Mouse (Mus musculus): ENCODE measurements around the gene Olfr801. TPM values are rescaled to one million over a fixed set of nuclear protein-coding genes. Genes with fewer than 3 reads are reported as not detected.

Gene Olfr801
- total and polyA plus RNA-seq, 3 experiments: not detected

GRCm38 (mm10) chr10:129623251-129623650 is 50.4 kb downstream of the Olfr801 start:
- Histone ChIP-seq H3K79me2 (ENCODE audit: control insufficient read depth, insufficient read depth, low read length, poor library complexity) (no peaks in the 10 kb centered on the region), H3K9ac (ENCODE audit: control insufficient read depth, low read depth, low read length, poor library complexity, severe bottlenecking) (no peak overlapping the region), H3K27ac (ENCODE audit: control insufficient read depth, low read depth, low read length) (no peak overlapping the region), H3K27me3 (ENCODE audit: control insufficient read depth in 1 of 2, insufficient read depth in 2 of 2, low read length in 2 of 2) (no peaks in the 10 kb centered on the region), H3K4me1 (ENCODE audit: control insufficient read depth in 1 of 2, insufficient read depth in 2 of 2, low read length in 2 of 2) (no peaks in the 10 kb centered on the region), H3K36me3 (ENCODE audit: control insufficient read depth in 1 of 2, insufficient read depth in 2 of 2, low read length in 2 of 2) (no peaks in the 10 kb centered on the region), H3K4me3 (ENCODE audit: control insufficient read depth in 1 of 2, insufficient read depth in 1 of 2, low read depth in 2 of 2, low read length in 2 of 2) (no peak overlapping the region), H3K9me3 (replicated peaks; ENCODE audit: insufficient read depth, low read length) (no peaks in the 10 kb centered on the region)
- DNase-seq (ENCODE audit: low read depth, low spot score): no peak
- TF ChIP-seq CHD1 (IDR thresholded peaks at IDR 0.05; ENCODE audit: low read depth, low read length) (no peak), KAT2A (conservative IDR thresholded peaks at IDR 0.05; ENCODE audit: low read depth, low read length) (no peak), MYC (IDR thresholded peaks at IDR 0.05; ENCODE audit: low read depth, low read length) (no peak), TAL1 (IDR thresholded peaks at IDR 0.05; ENCODE audit: low read length) (no peak), CHD2 (IDR thresholded peaks at IDR 0.05; ENCODE audit: low read length) (no peak), BHLHE40 (IDR thresholded peaks at IDR 0.05; ENCODE audit: borderline replicate concordance, low read depth, low read length) (no peak), CTCF (IDR thresholded peaks at IDR 0.05 in 2 of 3, conservative IDR thresholded peaks at IDR 0.05 in 1 of 3; ENCODE audit: control insufficient read depth in 1 of 3, insufficient read depth in 1 of 3, low read depth in 2 of 3, low read length in 3 of 3, poor library complexity in 1 of 3, severe bottlenecking in 1 of 3) (no peak), ZNF384 (IDR thresholded peaks at IDR 0.05; ENCODE audit: low read depth, low read length) (no peak), POLR2AphosphoS5 (IDR thresholded peaks at IDR 0.05; ENCODE audit: borderline replicate concordance, low read depth, low read length) (no peak), RCOR1 (IDR thresholded peaks at IDR 0.05; ENCODE audit: low read depth, low read length) (no peak), GATA1 (IDR thresholded peaks at IDR 0.05; ENCODE audit: low read depth, low read length) (no peak), SMC3 (IDR thresholded peaks at IDR 0.05; ENCODE audit: low read depth, low read length) (no peak), SIN3A (IDR thresholded peaks at IDR 0.05; ENCODE audit: low read length) (no peak)

GRCm38 (mm10) chr10:129621724-129622123 is 51.9 kb downstream of the Olfr801 start:
- Histone ChIP-seq H3K9ac (ENCODE audit: control insufficient read depth, low read depth, low read length, poor library complexity, severe bottlenecking) (no peak overlapping the region), H3K9me3 (replicated peaks; ENCODE audit: insufficient read depth, low read length) (no peaks in the 10 kb centered on the region), H3K79me2 (ENCODE audit: control insufficient read depth, insufficient read depth, low read length, poor library complexity) (no peaks in the 10 kb centered on the region), H3K27me3 (ENCODE audit: control insufficient read depth in 1 of 2, insufficient read depth in 2 of 2, low read length in 2 of 2) (no peaks in the 10 kb centered on the region), H3K27ac (ENCODE audit: control insufficient read depth, low read depth, low read length) (no peak overlapping the region), H3K4me3 (ENCODE audit: control insufficient read depth in 1 of 2, insufficient read depth in 1 of 2, low read depth in 2 of 2, low read length in 2 of 2) (no peak overlapping the region), H3K36me3 (ENCODE audit: control insufficient read depth in 1 of 2, insufficient read depth in 2 of 2, low read length in 2 of 2) (no peaks in the 10 kb centered on the region), H3K4me1 (ENCODE audit: control insufficient read depth in 1 of 2, insufficient read depth in 2 of 2, low read length in 2 of 2) (no peaks in the 10 kb centered on the region)
- no peak for TF ChIP-seq HCFC1 (IDR thresholded peaks at IDR 0.05; ENCODE audit: low read depth, low read length)
- no peak for TF ChIP-seq ZMIZ1 (IDR thresholded peaks at IDR 0.05; ENCODE audit: low read depth, low read length)
- no peak for TF ChIP-seq GATA1 (IDR thresholded peaks at IDR 0.05; ENCODE audit: low read depth, low read length)
- TF ChIP-seq POLR2A (IDR thresholded peaks at IDR 0.05; ENCODE audit: control insufficient read depth in 1 of 2, insufficient read depth in 1 of 2, low read depth in 1 of 2, low read length in 2 of 2, poor library complexity in 1 of 2): no peak
- TF ChIP-seq CHD1 (IDR thresholded peaks at IDR 0.05; ENCODE audit: low read depth, low read length): no peak
- TF ChIP-seq POLR2AphosphoS5 (IDR thresholded peaks at IDR 0.05; ENCODE audit: borderline replicate concordance, low read depth, low read length): no peak
- TF ChIP-seq USF1 (IDR thresholded peaks at IDR 0.05; ENCODE audit: low read depth, low read length): no peak
- no peak for TF ChIP-seq MAFK (IDR thresholded peaks at IDR 0.05; ENCODE audit: borderline replicate concordance, low read depth, low read length)
- TF ChIP-seq ZNF384 (IDR thresholded peaks at IDR 0.05; ENCODE audit: low read depth, low read length): no peak
- TF ChIP-seq ZC3H11A (IDR thresholded peaks at IDR 0.05; ENCODE audit: low read depth, low read length): no peak
- no peak for TF ChIP-seq NRF1 (IDR thresholded peaks at IDR 0.05; ENCODE audit: insufficient read depth, low read depth, low read length, poor library complexity, severe bottlenecking)
- no peak for TF ChIP-seq SIN3A (IDR thresholded peaks at IDR 0.05; ENCODE audit: low read length)
- no peak for TF ChIP-seq KAT2A (conservative IDR thresholded peaks at IDR 0.05; ENCODE audit: low read depth, low read length)
- no peak for TF ChIP-seq USF2 (IDR thresholded peaks at IDR 0.05; ENCODE audit: borderline replicate concordance in 1 of 2, insufficient read depth in 1 of 2, low read depth in 1 of 2, low read length in 2 of 2)
- DNase-seq (ENCODE audit: low read depth, low spot score): no peak

Other genes with a start within 250 kb of the Olfr801 start
- gene Olfr786, start 246.6 kb downstream of the Olfr801 start, total RNA-seq (2012; rRNA removed): not detected in 2 replicates
- gene Olfr786, start 246.6 kb downstream of the Olfr801 start, polyA plus RNA-seq (2012; ENCODE audit: insufficient read depth in 1 of 2, insufficient read length in 2 of 2, low read depth in 1 of 2, low replicate concordance in 2 of 2, missing spikeins in 1 of 2): not detected
- gene Olfr787, start 212.0 kb downstream of the Olfr801 start, total RNA-seq (2012; rRNA removed): not detected in 2 replicates
- not detected for gene Olfr787, start 212.0 kb downstream of the Olfr801 start, polyA plus RNA-seq (2012; ENCODE audit: insufficient read depth in 1 of 2, insufficient read length in 2 of 2, low read depth in 1 of 2, low replicate concordance in 2 of 2, missing spikeins in 1 of 2)
- gene Olfr788, start 202.9 kb downstream of the Olfr801 start, total RNA-seq (2012; rRNA removed): not detected in 2 replicates
- gene Olfr788, start 202.9 kb downstream of the Olfr801 start, polyA plus RNA-seq (2012; ENCODE audit: insufficient read depth in 1 of 2, insufficient read length in 2 of 2, low read depth in 1 of 2, low replicate concordance in 2 of 2, missing spikeins in 1 of 2): not detected
- not detected in 2 replicates for gene Olfr789, start 189.1 kb downstream of the Olfr801 start, total RNA-seq (2012; rRNA removed)
- not detected for gene Olfr789, start 189.1 kb downstream of the Olfr801 start, polyA plus RNA-seq (2012; ENCODE audit: insufficient read depth in 1 of 2, insufficient read length in 2 of 2, low read depth in 1 of 2, low replicate concordance in 2 of 2, missing spikeins in 1 of 2)
- not detected in 2 replicates for gene Olfr790, start 175.4 kb downstream of the Olfr801 start, total RNA-seq (2012; rRNA removed)
- gene Olfr790, start 175.4 kb downstream of the Olfr801 start, polyA plus RNA-seq (2012; ENCODE audit: insufficient read depth in 1 of 2, insufficient read length in 2 of 2, low read depth in 1 of 2, low replicate concordance in 2 of 2, missing spikeins in 1 of 2): not detected
- gene Olfr791, start 152.1 kb downstream of the Olfr801 start, total RNA-seq (2012; rRNA removed): not detected in 2 replicates
- not detected for gene Olfr791, start 152.1 kb downstream of the Olfr801 start, polyA plus RNA-seq (2012; ENCODE audit: insufficient read depth in 1 of 2, insufficient read length in 2 of 2, low read depth in 1 of 2, low replicate concordance in 2 of 2, missing spikeins in 1 of 2)
- gene Olfr792, start 134.7 kb downstream of the Olfr801 start, total RNA-seq (2012; rRNA removed): not detected in 2 replicates
- gene Olfr792, start 134.7 kb downstream of the Olfr801 start, polyA plus RNA-seq (2012; ENCODE audit: insufficient read depth in 1 of 2, insufficient read length in 2 of 2, low read depth in 1 of 2, low replicate concordance in 2 of 2, missing spikeins in 1 of 2): not detected
- gene Olfr794, start 106.2 kb downstream of the Olfr801 start, total RNA-seq (2012; rRNA removed): not detected in 2 replicates
- gene Olfr794, start 106.2 kb downstream of the Olfr801 start, polyA plus RNA-seq (2012; ENCODE audit: insufficient read depth in 1 of 2, insufficient read length in 2 of 2, low read depth in 1 of 2, low replicate concordance in 2 of 2, missing spikeins in 1 of 2): not detected
- not detected in 2 replicates for gene Olfr796, start 61.3 kb downstream of the Olfr801 start, total RNA-seq (2012; rRNA removed)
- not detected for gene Olfr796, start 61.3 kb downstream of the Olfr801 start, polyA plus RNA-seq (2012; ENCODE audit: insufficient read depth in 1 of 2, insufficient read length in 2 of 2, low read depth in 1 of 2, low replicate concordance in 2 of 2, missing spikeins in 1 of 2)
- not detected in 2 replicates for gene Olfr798, start 45.9 kb downstream of the Olfr801 start, total RNA-seq (2012; rRNA removed)
- gene Olfr798, start 45.9 kb downstream of the Olfr801 start, polyA plus RNA-seq (2012; ENCODE audit: insufficient read depth in 1 of 2, insufficient read length in 2 of 2, low read depth in 1 of 2, low replicate concordance in 2 of 2, missing spikeins in 1 of 2): not detected
- gene Olfr799, start 36.4 kb downstream of the Olfr801 start, total RNA-seq (2012; rRNA removed): not detected in 2 replicates
- not detected for gene Olfr799, start 36.4 kb downstream of the Olfr801 start, polyA plus RNA-seq (2012; ENCODE audit: insufficient read depth in 1 of 2, insufficient read length in 2 of 2, low read depth in 1 of 2, low replicate concordance in 2 of 2, missing spikeins in 1 of 2)
- not detected in 2 replicates for gene Olfr800, start 16.2 kb downstream of the Olfr801 start, total RNA-seq (2012; rRNA removed)
- gene Olfr800, start 16.2 kb downstream of the Olfr801 start, polyA plus RNA-seq (2012; ENCODE audit: insufficient read depth in 1 of 2, insufficient read length in 2 of 2, low read depth in 1 of 2, low replicate concordance in 2 of 2, missing spikeins in 1 of 2): not detected
- not detected in 2 replicates for gene Olfr802, start 14.3 kb upstream of the Olfr801 start, total RNA-seq (2012; rRNA removed)
- not detected for gene Olfr802, start 14.3 kb upstream of the Olfr801 start, polyA plus RNA-seq (2012; ENCODE audit: insufficient read depth in 1 of 2, insufficient read length in 2 of 2, low read depth in 1 of 2, low replicate concordance in 2 of 2, missing spikeins in 1 of 2)
- not detected in 2 replicates for gene Olfr803, start 20.4 kb upstream of the Olfr801 start, total RNA-seq (2012; rRNA removed)
- under 1 TPM in 1 of 2 experiments, not detected in 1; 0.03 TPM for gene Olfr803, start 20.4 kb upstream of the Olfr801 start, polyA plus RNA-seq (2012; ENCODE audit: insufficient read depth in 1 of 2, insufficient read length in 2 of 2, low read depth in 1 of 2, low replicate concordance in 2 of 2, missing spikeins in 1 of 2)
- not detected in 2 replicates for gene Olfr804, start 29.3 kb upstream of the Olfr801 start, total RNA-seq (2012; rRNA removed)
- not detected for gene Olfr804, start 29.3 kb upstream of the Olfr801 start, polyA plus RNA-seq (2012; ENCODE audit: insufficient read depth in 1 of 2, insufficient read length in 2 of 2, low read depth in 1 of 2, low replicate concordance in 2 of 2, missing spikeins in 1 of 2)
- not detected in 2 replicates for gene Olfr805, start 55.5 kb upstream of the Olfr801 start, total RNA-seq (2012; rRNA removed)
- gene Olfr805, start 55.5 kb upstream of the Olfr801 start, polyA plus RNA-seq (2012; ENCODE audit: insufficient read depth in 1 of 2, insufficient read length in 2 of 2, low read depth in 1 of 2, low replicate concordance in 2 of 2, missing spikeins in 1 of 2): not detected
- not detected in 2 replicates for gene Olfr806, start 68.1 kb upstream of the Olfr801 start, total RNA-seq (2012; rRNA removed)
- not detected for gene Olfr806, start 68.1 kb upstream of the Olfr801 start, polyA plus RNA-seq (2012; ENCODE audit: insufficient read depth in 1 of 2, insufficient read length in 2 of 2, low read depth in 1 of 2, low replicate concordance in 2 of 2, missing spikeins in 1 of 2)
- gene Olfr807, start 83.9 kb upstream of the Olfr801 start, total RNA-seq (2012; rRNA removed): not detected in 2 replicates
- gene Olfr807, start 83.9 kb upstream of the Olfr801 start, polyA plus RNA-seq (2012; ENCODE audit: insufficient read depth in 1 of 2, insufficient read length in 2 of 2, low read depth in 1 of 2, low replicate concordance in 2 of 2, missing spikeins in 1 of 2): not detected
- gene Olfr808, start 91.6 kb upstream of the Olfr801 start, total RNA-seq (2012; rRNA removed): not detected in 2 replicates
- gene Olfr808, start 91.6 kb upstream of the Olfr801 start, polyA plus RNA-seq (2012; ENCODE audit: insufficient read depth in 1 of 2, insufficient read length in 2 of 2, low read depth in 1 of 2, low replicate concordance in 2 of 2, missing spikeins in 1 of 2): not detected
- not detected in 2 replicates for gene Olfr809, start 100.8 kb upstream of the Olfr801 start, total RNA-seq (2012; rRNA removed)
- gene Olfr809, start 100.8 kb upstream of the Olfr801 start, polyA plus RNA-seq (2012; ENCODE audit: insufficient read depth in 1 of 2, insufficient read length in 2 of 2, low read depth in 1 of 2, low replicate concordance in 2 of 2, missing spikeins in 1 of 2): not detected
- not detected in 2 replicates for gene Olfr810, start 121.1 kb upstream of the Olfr801 start, total RNA-seq (2012; rRNA removed)
- gene Olfr810, start 121.1 kb upstream of the Olfr801 start, polyA plus RNA-seq (2012; ENCODE audit: insufficient read depth in 1 of 2, insufficient read length in 2 of 2, low read depth in 1 of 2, low replicate concordance in 2 of 2, missing spikeins in 1 of 2): not detected
- not detected in 2 replicates for gene Olfr811, start 130.5 kb upstream of the Olfr801 start, total RNA-seq (2012; rRNA removed)
- not detected for gene Olfr811, start 130.5 kb upstream of the Olfr801 start, polyA plus RNA-seq (2012; ENCODE audit: insufficient read depth in 1 of 2, insufficient read length in 2 of 2, low read depth in 1 of 2, low replicate concordance in 2 of 2, missing spikeins in 1 of 2)
- gene Olfr812, start 172.2 kb upstream of the Olfr801 start, total RNA-seq (2012; rRNA removed): not detected in 2 replicates
- not detected for gene Olfr812, start 172.2 kb upstream of the Olfr801 start, polyA plus RNA-seq (2012; ENCODE audit: insufficient read depth in 1 of 2, insufficient read length in 2 of 2, low read depth in 1 of 2, low replicate concordance in 2 of 2, missing spikeins in 1 of 2)
- gene Olfr813, start 181.5 kb upstream of the Olfr801 start, total RNA-seq (2012; rRNA removed): not detected in 2 replicates
- gene Olfr813, start 181.5 kb upstream of the Olfr801 start, polyA plus RNA-seq (2012; ENCODE audit: insufficient read depth in 1 of 2, insufficient read length in 2 of 2, low read depth in 1 of 2, low replicate concordance in 2 of 2, missing spikeins in 1 of 2): not detected
- not detected in 2 replicates for gene Olfr814, start 206.0 kb upstream of the Olfr801 start, total RNA-seq (2012; rRNA removed)
- not detected for gene Olfr814, start 206.0 kb upstream of the Olfr801 start, polyA plus RNA-seq (2012; ENCODE audit: insufficient read depth in 1 of 2, insufficient read length in 2 of 2, low read depth in 1 of 2, low replicate concordance in 2 of 2, missing spikeins in 1 of 2)
- gene Olfr815, start 232.0 kb upstream of the Olfr801 start, total RNA-seq (2012; rRNA removed): not detected in 2 replicates
- not detected for gene Olfr815, start 232.0 kb upstream of the Olfr801 start, polyA plus RNA-seq (2012; ENCODE audit: insufficient read depth in 1 of 2, insufficient read length in 2 of 2, low read depth in 1 of 2, low replicate concordance in 2 of 2, missing spikeins in 1 of 2)
- gene Olfr816, start 241.7 kb upstream of the Olfr801 start, total RNA-seq (2012; rRNA removed): not detected in 2 replicates
- gene Olfr816, start 241.7 kb upstream of the Olfr801 start, polyA plus RNA-seq (2012; ENCODE audit: insufficient read depth in 1 of 2, insufficient read length in 2 of 2, low read depth in 1 of 2, low replicate concordance in 2 of 2, missing spikeins in 1 of 2): not detected